ENCODE assay signal across 18 mouse cellular contexts in the genomic region with DNA sequence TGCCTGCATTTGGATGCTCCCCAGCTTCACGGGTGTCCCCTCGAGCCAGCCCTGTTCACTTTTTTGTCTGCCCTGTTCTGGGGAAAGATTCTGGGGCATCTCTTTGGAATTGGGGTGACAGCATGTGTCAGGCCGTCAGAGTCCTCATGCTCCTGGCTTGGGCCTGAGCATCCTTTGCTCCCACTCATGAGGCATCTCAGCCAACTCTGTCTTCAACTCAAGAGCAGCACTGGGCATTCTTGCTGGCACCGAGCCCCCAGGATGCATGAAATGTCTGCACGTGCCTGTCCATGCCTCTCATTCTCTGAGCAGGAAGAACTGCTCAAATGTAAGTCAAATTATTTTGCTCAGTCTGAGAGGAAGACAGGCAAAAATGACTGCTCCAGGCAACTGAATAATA.
DNase-seq lines count a peak whose midpoint lies in the region; ATAC-seq and TF ChIP-seq lines count a peak whose summit lies in the region.
"Had no signal": no experiment of that assay in that cellular context is flagged by ENCODE, and none has a peak within 500 bp of the region (broad histone marks: within the 10 kb centered on the region; RNA-seq: fewer than 3 reads in every experiment).

No protein-coding gene starts in this region.

- 47% methylated on average over 5 of the region's 5 CpGs for WGBS in forebrain, embryonic 15.5 days
- WGBS in forebrain, embryonic 10.5 days = 74% methylated on average over 5 of the region's 5 CpGs
- WGBS in forebrain, postnatal 0 days = 50% methylated on average over 5 of the region's 5 CpGs
- WGBS in midbrain, postnatal 0 days = 57% methylated on average over 5 of the region's 5 CpGs

- no peak for DNase-seq in forebrain, embryonic 10.5 days (ENCODE audit: extremely low spot score, low spot score)
- DNase-seq in brain, adult 2 months (ENCODE audit: low read depth, low spot score) = peak; percentile 58
- DNase-seq in forebrain, postnatal 0 days = no peak
- DNase-seq in midbrain, postnatal 0 days (ENCODE audit: low spot score) = no peak
- no peak for DNase-seq in lung, postnatal 10 days
- no peak for DNase-seq in ovary, postnatal 10 days (ENCODE audit: low spot score)
- DNase-seq: adrenal gland, postnatal 25 days; heart, adult 11 months; lung, postnatal 14 days; right cerebral cortex, adult 18-20 months had no signal

- no peak for ATAC-seq in forebrain, embryonic 15.5 days (replicated peaks)
- no peak for ATAC-seq in forebrain, postnatal 0 days
- peak; percentile 12; the same call in 1 of the 2 replicates for ATAC-seq in midbrain, postnatal 0 days (ENCODE audit: low FRiP score)

- no peaks in the 10 kb centered on the region for H3K27me3 ChIP-seq in forebrain, embryonic 15.5 days
- no peaks in the 10 kb centered on the region for H3K27me3 ChIP-seq in forebrain, embryonic 10.5 days (ENCODE audit: poor library complexity, severe bottlenecking)
- no peaks in the 10 kb centered on the region for H3K27me3 ChIP-seq in forebrain, postnatal 0 days (ENCODE audit: insufficient read depth, low read length)
- H3K27me3 ChIP-seq in midbrain, postnatal 0 days (ENCODE audit: insufficient read depth, low read length) = no peaks in the 10 kb centered on the region
- H3K27me3 ChIP-seq: heart, embryonic 15.5 days; limb, embryonic 12.5 days; liver, embryonic 15.5 days; midbrain, embryonic 12.5 days; neural tube, embryonic 12.5 days; stomach, embryonic 15.5 days had no signal

- no peaks in the 10 kb centered on the region for H3K36me3 ChIP-seq in forebrain, embryonic 15.5 days
- no peaks in the 10 kb centered on the region for H3K36me3 ChIP-seq in forebrain, embryonic 10.5 days (replicated peaks)
- H3K36me3 ChIP-seq in forebrain, postnatal 0 days (ENCODE audit: insufficient read depth) = no peaks in the 10 kb centered on the region
- 0 out of 2 replicates have a peak, but pooled peaks cover 4% of the 10 kb centered on the region for H3K36me3 ChIP-seq in midbrain, postnatal 0 days (ENCODE audit: insufficient read depth, low read length)
- H3K36me3 ChIP-seq: heart, embryonic 15.5 days; limb, embryonic 12.5 days; liver, embryonic 15.5 days; midbrain, embryonic 12.5 days; neural tube, embryonic 12.5 days; stomach, embryonic 15.5 days had no signal

- peak overlapping the region; percentile 88 for H3K27ac ChIP-seq in forebrain, embryonic 15.5 days (replicated peaks)
- no peak overlapping the region for H3K27ac ChIP-seq in forebrain, embryonic 10.5 days
- peak overlapping the region; percentile 80; the same call in 1 of the 2 replicates for H3K27ac ChIP-seq in forebrain, postnatal 0 days (ENCODE audit: low read depth, low read length)
- 0 out of 2 replicates have a peak overlapping the region, but pooled peaks have one; percentile 32 for H3K27ac ChIP-seq in midbrain, postnatal 0 days (ENCODE audit: low read depth, low read length)
- H3K27ac ChIP-seq: limb, embryonic 12.5 days; liver, embryonic 15.5 days; midbrain, embryonic 12.5 days; neural tube, embryonic 12.5 days; stomach, embryonic 15.5 days had no signal

- no peaks in the 10 kb centered on the region for H3K9me3 ChIP-seq in forebrain, embryonic 15.5 days
- no peaks in the 10 kb centered on the region for H3K9me3 ChIP-seq in forebrain, embryonic 10.5 days
- no peaks in the 10 kb centered on the region for H3K9me3 ChIP-seq in forebrain, postnatal 0 days (ENCODE audit: low read length)
- H3K9me3 ChIP-seq in midbrain, postnatal 0 days (ENCODE audit: low read length) = no peaks in the 10 kb centered on the region
- H3K9me3 ChIP-seq: heart, embryonic 15.5 days; limb, embryonic 12.5 days; liver, embryonic 15.5 days; midbrain, embryonic 12.5 days; neural tube, embryonic 12.5 days; stomach, embryonic 15.5 days had no signal

- H3K4me1 ChIP-seq in forebrain, embryonic 15.5 days = peaks cover 32% of the 10 kb centered on the region
- H3K4me1 ChIP-seq in forebrain, embryonic 10.5 days = peaks cover 17% of the 10 kb centered on the region
- H3K4me1 ChIP-seq in forebrain, postnatal 0 days (ENCODE audit: insufficient read depth) = peaks cover 22% of the 10 kb centered on the region
- peaks cover 5% of the 10 kb centered on the region; the same call in 1 of the 2 replicates for H3K4me1 ChIP-seq in midbrain, postnatal 0 days (ENCODE audit: insufficient read depth, low read length)
- H3K4me1 ChIP-seq: liver, embryonic 15.5 days; neural tube, embryonic 12.5 days; stomach, embryonic 15.5 days had no signal

- TF ChIP-seq CTCF in forebrain, postnatal 0 days (IDR thresholded peaks at IDR 0.05; ENCODE audit: low read depth) = no peak
- TF ChIP-seq CTCF in midbrain, postnatal 0 days (IDR thresholded peaks at IDR 0.05) = no peak

- H3K4me3 ChIP-seq in forebrain, embryonic 15.5 days = no peak overlapping the region
- H3K4me3 ChIP-seq in forebrain, embryonic 10.5 days = no peak overlapping the region
- H3K4me3 ChIP-seq in forebrain, postnatal 0 days (ENCODE audit: low read depth, low read length) = no peak overlapping the region
- H3K4me3 ChIP-seq in midbrain, postnatal 0 days (ENCODE audit: low read depth, low read length) = no peak overlapping the region
- H3K4me3 ChIP-seq: erythroblast, embryonic 14.5 days; heart, embryonic 15.5 days; limb, embryonic 12.5 days; liver, embryonic 15.5 days; midbrain, embryonic 12.5 days; neural tube, embryonic 12.5 days; stomach, embryonic 15.5 days had no signal

- H3K4me2 ChIP-seq in forebrain, embryonic 15.5 days (replicated peaks) = peak overlapping the region; percentile 30
- H3K4me2 ChIP-seq in forebrain, postnatal 0 days (ENCODE audit: low read depth) = no peak overlapping the region
- no peak overlapping the region for H3K4me2 ChIP-seq in midbrain, postnatal 0 days (ENCODE audit: low read depth, low read length, poor library complexity, severe bottlenecking)
- H3K4me2 ChIP-seq: heart, embryonic 15.5 days; limb, embryonic 12.5 days; liver, embryonic 15.5 days; midbrain, embryonic 12.5 days; neural tube, embryonic 12.5 days; stomach, embryonic 15.5 days had no signal

- no peak overlapping the region for H3K9ac ChIP-seq in forebrain, embryonic 15.5 days (replicated peaks)
- no peak overlapping the region for H3K9ac ChIP-seq in forebrain, postnatal 0 days
- no peak overlapping the region; the same call in 1 of the 2 replicates for H3K9ac ChIP-seq in midbrain, postnatal 0 days (replicated peaks; ENCODE audit: low read length, poor library complexity, severe bottlenecking)
- H3K9ac ChIP-seq: heart, embryonic 15.5 days; limb, embryonic 12.5 days; liver, embryonic 15.5 days; midbrain, embryonic 12.5 days; neural tube, embryonic 12.5 days; stomach, embryonic 15.5 days had no signal
